Mouse (Mus musculus) intestine, embryonic 15.5 days (tissue): Measurements from ENCODE around the gene Sp3. TPM values are rescaled to one million over a fixed set of nuclear protein-coding genes. Genes with fewer than 3 reads are reported as not detected.

Experiments
- ATAC-seq: fragments of 200-750 bp; cut with Nextera tagmentation; 2 replicates; pipeline ENCODE4 v1.8.0; 2017; ENCODE audit warnings: moderate TSS enrichment, moderate library complexity
- H3K27ac ChIP-seq: fragments of 300-500 bp; sonication (generic); 2 replicates; pipeline ENCODE4 v1.5.1; 2015; ENCODE audit warnings: mild to moderate bottlenecking, inconsistent platforms
- H3K27me3 ChIP-seq: fragments of 300-500 bp; sonication (generic); replicated peaks from 2 replicates; pipeline ENCODE4 v1.6.1; 2015; ENCODE audit warnings: inconsistent platforms
- H3K36me3 ChIP-seq: fragments of 300-500 bp; sonication (generic); 2 replicates; pipeline ENCODE4 v1.6.1; 2015; ENCODE audit warnings: inconsistent platforms
- H3K4me1 ChIP-seq: fragments of 300-500 bp; sonication (generic); replicated peaks from 2 replicates; pipeline ENCODE4 v1.6.1; 2015; ENCODE audit warnings: inconsistent platforms
- H3K4me2 ChIP-seq: fragments of 300-500 bp; sonication (generic); replicated peaks from 2 replicates; pipeline ENCODE4 v1.6.1; 2015; ENCODE audit warnings: mild to moderate bottlenecking, inconsistent platforms
- H3K4me3 ChIP-seq: fragments of 300-500 bp; sonication (generic); replicated peaks from 2 replicates; pipeline ENCODE4 v1.5.1; 2015; ENCODE audit warnings: inconsistent platforms
- H3K9ac ChIP-seq: fragments of 300-500 bp; sonication (generic); 2 replicates; pipeline ENCODE4 v1.6.1; 2015; ENCODE audit warnings: inconsistent platforms
- H3K9me3 ChIP-seq: fragments of 300-500 bp; sonication (generic); 2 replicates; pipeline ENCODE4 v1.6.1; 2016; ENCODE audit warnings: inconsistent platforms
- WGBS: fragments of 180-500 bp; shearing (Covaris S2); methylation state at CpG from one replicate; pipeline ENCODE4 v1.1.7; 2015; 5-methylcytosine and 5-hydroxymethylcytosine counted together
- polyA plus RNA-seq: library from polyadenylated mRNA; unstranded; fragments of >200 nt; fragmentation: Nextera tagmentation; extraction: Ambion mirVana; gene quantifications from 2 replicates; pipeline ENCODE4 v1.2.1, GENCODE M21; 2015

Gene Sp3
- polyA plus RNA-seq, 1 experiment from 2014 or later: 48.2 TPM

- no peak for ATAC-seq
- H3K9ac ChIP-seq: no peak overlapping the region
- H3K27ac ChIP-seq: no peak overlapping the region
- no peak overlapping the region for H3K4me3 ChIP-seq
- no peaks in the 10 kb centered on the region for H3K27me3 ChIP-seq
- no peaks in the 10 kb centered on the region for H3K4me1 ChIP-seq
- H3K9me3 ChIP-seq: no peaks in the 10 kb centered on the region
- peaks cover 14% of the 10 kb centered on the region; the same call in 1 of the 2 replicates for H3K36me3 ChIP-seq
- 90% methylated on average over 4 of the region's 4 CpGs for WGBS
- no peak overlapping the region for H3K4me2 ChIP-seq
These were observed 9.9 kb downstream of the Sp3 start for GRCm38 (mm10) chr2:72970302-72970701.

- Histone ChIP-seq H3K4me3 (no peak overlapping the region), H3K9me3 (no peaks in the 10 kb centered on the region), H3K27ac (no peak overlapping the region), H3K4me1 (no peaks in the 10 kb centered on the region), H3K36me3 (peaks cover 14% of the 10 kb centered on the region; the same call in 1 of the 2 replicates), H3K9ac (no peak overlapping the region), H3K4me2 (no peak overlapping the region), H3K27me3 (no peaks in the 10 kb centered on the region)
- 92% methylated on average over 1 of the region's 1 CpGs for WGBS
- ATAC-seq: no peak
These were observed 11.7 kb downstream of the Sp3 start for GRCm38 (mm10) chr2:72968536-72968935.

- H3K4me1 ChIP-seq: no peaks in the 10 kb centered on the region
- H3K27me3 ChIP-seq: no peaks in the 10 kb centered on the region
- H3K4me3 ChIP-seq: no peak overlapping the region
- no peak overlapping the region for H3K27ac ChIP-seq
- no peak overlapping the region for H3K9ac ChIP-seq
- H3K4me2 ChIP-seq: no peak overlapping the region
- ATAC-seq: no peak
- H3K36me3 ChIP-seq: peaks cover 14% of the 10 kb centered on the region; the same call in 1 of the 2 replicates
- no peaks in the 10 kb centered on the region for H3K9me3 ChIP-seq
- WGBS: 94% methylated on average over 2 of the region's 2 CpGs
These were observed 14.8 kb downstream of the Sp3 start for GRCm38 (mm10) chr2:72965450-72965849.

- Histone ChIP-seq H3K4me3 (no peak overlapping the region), H3K4me1 (no peaks in the 10 kb centered on the region), H3K36me3 (peaks cover 6% of the 10 kb centered on the region), H3K4me2 (no peak overlapping the region), H3K27ac (no peak overlapping the region), H3K9me3 (no peaks in the 10 kb centered on the region), H3K9ac (no peak overlapping the region), H3K27me3 (no peaks in the 10 kb centered on the region)
- over 99% methylated on average over 3 of the region's 3 CpGs for WGBS
- no peak for ATAC-seq
These were observed 23.8 kb downstream of the Sp3 start for GRCm38 (mm10) chr2:72956415-72956814.

- no peaks in the 10 kb centered on the region for H3K9me3 ChIP-seq
- no peaks in the 10 kb centered on the region for H3K4me1 ChIP-seq
- no peak for ATAC-seq
- no peaks in the 10 kb centered on the region; the same call in 1 of the 2 replicates for H3K36me3 ChIP-seq
- no peak overlapping the region for H3K9ac ChIP-seq
- H3K27me3 ChIP-seq: no peaks in the 10 kb centered on the region
- no peak overlapping the region for H3K4me3 ChIP-seq
- no peak overlapping the region for H3K4me2 ChIP-seq
- 80% methylated on average over 3 of the region's 3 CpGs for WGBS
- H3K27ac ChIP-seq: no peak overlapping the region
These were observed 27.3 kb downstream of the Sp3 start for GRCm38 (mm10) chr2:72952979-72953378.

GRCm38 (mm10) chr2:72935937-72936336 lies 44.3 kb downstream of the Sp3 start:
- 13% methylated on average over 1 of the region's 1 CpGs for WGBS
- Histone ChIP-seq H3K4me3 (no peak overlapping the region), H3K27ac (no peak overlapping the region), H3K9ac (no peak overlapping the region), H3K9me3 (no peaks in the 10 kb centered on the region), H3K4me2 (no peak overlapping the region), H3K36me3 (peaks cover 7% of the 10 kb centered on the region), H3K27me3 (no peaks in the 10 kb centered on the region), H3K4me1 (no peaks in the 10 kb centered on the region)
- no peak for ATAC-seq

GRCm38 (mm10) chr2:72932186-72932585 lies 48.1 kb downstream of the Sp3 start:
- ATAC-seq: no peak
- H3K27ac ChIP-seq: no peak overlapping the region

GRCm38 (mm10) chr2:72924981-72925380 lies 55.3 kb downstream of the Sp3 start:
- ATAC-seq: no peak
- Histone ChIP-seq H3K4me1 (no peaks in the 10 kb centered on the region), H3K27ac (no peak overlapping the region), H3K4me2 (no peak overlapping the region), H3K27me3 (no peaks in the 10 kb centered on the region), H3K9ac (no peak overlapping the region), H3K4me3 (no peak overlapping the region), H3K9me3 (no peaks in the 10 kb centered on the region), H3K36me3 (no peaks in the 10 kb centered on the region)
- WGBS: 87% methylated on average over 10 of the region's 10 CpGs

More at GRCm38 (mm10) chr2:72932186-72932585, 48.1 kb downstream of the Sp3 start:
- no peaks in the 10 kb centered on the region for H3K27me3 ChIP-seq
- H3K4me3 ChIP-seq: no peak overlapping the region
- H3K9me3 ChIP-seq: no peaks in the 10 kb centered on the region
- H3K4me2 ChIP-seq: no peak overlapping the region
- no peak overlapping the region for H3K9ac ChIP-seq
- H3K4me1 ChIP-seq: no peaks in the 10 kb centered on the region
- H3K36me3 ChIP-seq: peaks cover 7% of the 10 kb centered on the region

- ATAC-seq: no peak
- H3K4me2 ChIP-seq: no peak overlapping the region
- H3K27me3 ChIP-seq: no peaks in the 10 kb centered on the region
- H3K4me3 ChIP-seq: no peak overlapping the region
- H3K9me3 ChIP-seq: no peaks in the 10 kb centered on the region
- H3K36me3 ChIP-seq: no peaks in the 10 kb centered on the region
- H3K9ac ChIP-seq: no peak overlapping the region
- no peak overlapping the region for H3K27ac ChIP-seq
- no peaks in the 10 kb centered on the region for H3K4me1 ChIP-seq
- WGBS: 66% methylated on average over 4 of the region's 4 CpGs
These were observed 64.1 kb downstream of the Sp3 start for GRCm38 (mm10) chr2:72916170-72916569.

- H3K4me1 ChIP-seq: no peaks in the 10 kb centered on the region
- H3K27me3 ChIP-seq: no peaks in the 10 kb centered on the region
- 82% methylated on average over 7 of the region's 7 CpGs for WGBS
- no peaks in the 10 kb centered on the region for H3K9me3 ChIP-seq
- ATAC-seq: no peak
- H3K9ac ChIP-seq: no peak overlapping the region
- H3K4me3 ChIP-seq: no peak overlapping the region
- no peak overlapping the region for H3K4me2 ChIP-seq
- H3K27ac ChIP-seq: no peak overlapping the region
- no peaks in the 10 kb centered on the region for H3K36me3 ChIP-seq
These were observed 64.9 kb downstream of the Sp3 start for GRCm38 (mm10) chr2:72915245-72915930.

GRCm38 (mm10) chr2:72913458-72913760 lies 66.8 kb downstream of the Sp3 start:
- 79% methylated on average over 7 of the region's 7 CpGs for WGBS
- Histone ChIP-seq H3K4me2 (no peak overlapping the region), H3K27me3 (no peaks in the 10 kb centered on the region), H3K36me3 (no peaks in the 10 kb centered on the region), H3K27ac (no peak overlapping the region), H3K9me3 (no peaks in the 10 kb centered on the region), H3K4me1 (no peaks in the 10 kb centered on the region), H3K9ac (no peak overlapping the region), H3K4me3 (no peak overlapping the region)
- ATAC-seq: no peak

GRCm38 (mm10) chr2:72912708-72913457 lies 67.4 kb downstream of the Sp3 start:
- no peak overlapping the region for H3K27ac ChIP-seq
- no peaks in the 10 kb centered on the region for H3K36me3 ChIP-seq
- no peaks in the 10 kb centered on the region for H3K4me1 ChIP-seq
- H3K4me2 ChIP-seq: no peak overlapping the region
- 90% methylated on average over 11 of the region's 11 CpGs for WGBS
- H3K27me3 ChIP-seq: no peaks in the 10 kb centered on the region
- no peaks in the 10 kb centered on the region for H3K9me3 ChIP-seq
- H3K4me3 ChIP-seq: no peak overlapping the region
- no peak overlapping the region for H3K9ac ChIP-seq
- ATAC-seq: no peak

GRCm38 (mm10) chr2:72911527-72911926 lies 68.7 kb downstream of the Sp3 start:
- whole genome bisulfite sequencing: 90% methylated on average over 9 of the region's 9 CpGs
- no peak for ATAC-seq
- Histone ChIP-seq H3K36me3 (no peaks in the 10 kb centered on the region), H3K9ac (no peak overlapping the region), H3K4me1 (no peaks in the 10 kb centered on the region), H3K27me3 (no peaks in the 10 kb centered on the region), H3K4me3 (no peak overlapping the region), H3K9me3 (no peaks in the 10 kb centered on the region), H3K27ac (no peak overlapping the region), H3K4me2 (no peak overlapping the region)
